Mouse (Mus musculus) bone marrow macrophage, adult 2 months (primary cell): Measurements from ENCODE around the gene Gabra6.

Source experiments
- CTCF ChIP-seq: IDR thresholded peaks from 2 replicates; pipeline ENCODE4 v1.5.1; 2012; ENCODE audit warnings: low read depth, mild to moderate bottlenecking, low read length, moderate library complexity
- POLR2A ChIP-seq: IDR thresholded peaks from 2 replicates; pipeline ENCODE4 v1.6.1; 2012; ENCODE audit warnings: mild to moderate bottlenecking, low read depth, low read length, borderline replicate concordance

GRCm38 (mm10) chr11:42314850-42315249 lies 6.0 kb downstream of the Gabra6 start:
- TF ChIP-seq CTCF = no peak
- no peak for TF ChIP-seq POLR2A
